Mouse (Mus musculus): ENCODE measurements around the gene Spi1.

Gene Spi1

GRCm38 (mm10) chr2:91125101-91125500 is 42.9 kb downstream of the Spi1 start:
- no peak for DNase-seq (ENCODE audit: low read depth, low spot score)

DNA sequence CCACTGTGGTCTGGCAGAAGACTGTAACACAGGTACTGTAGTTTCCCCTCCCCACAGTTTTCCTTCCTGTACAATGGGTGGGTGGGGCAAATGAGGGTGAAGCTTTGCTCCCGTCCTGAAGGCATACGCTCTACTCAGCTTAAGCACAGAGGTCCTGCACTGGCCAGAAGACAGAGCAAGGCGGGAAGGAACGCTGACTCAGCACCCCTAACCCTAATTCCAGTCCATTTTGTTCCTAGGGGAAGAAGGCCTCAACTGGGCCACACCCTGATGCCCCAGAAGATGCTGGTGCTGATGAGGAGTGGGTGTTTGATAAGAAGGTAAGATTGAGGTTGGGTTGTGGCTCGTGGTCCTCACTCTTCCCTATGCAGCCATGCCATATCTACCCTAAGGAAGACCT is 46.6 kb downstream of the Spi1 start:
- DNase-seq (ENCODE audit: low read depth, low spot score) = no peak

DNA sequence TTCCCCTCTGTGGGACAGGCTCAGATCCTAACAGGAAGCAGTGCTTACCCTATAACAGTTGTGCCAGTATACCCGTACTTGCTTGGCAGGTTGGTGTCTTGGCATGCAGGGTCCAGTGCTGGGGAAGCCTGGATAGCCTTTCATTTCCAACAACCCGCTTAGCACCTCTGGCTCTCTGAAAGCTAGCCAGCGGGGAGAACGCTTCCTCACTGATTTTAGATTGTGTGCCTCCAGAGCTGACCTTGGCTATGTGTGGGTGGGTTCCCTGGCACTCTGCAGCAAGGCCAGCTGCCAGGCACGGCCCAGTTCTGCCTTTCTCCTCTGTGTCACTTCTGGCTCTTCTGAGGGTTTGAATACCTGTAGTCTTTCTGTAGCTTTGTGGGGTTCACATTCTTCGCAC is 47.9 kb downstream of the Spi1 start:
- no peak for DNase-seq (ENCODE audit: low read depth, low spot score)

DNA sequence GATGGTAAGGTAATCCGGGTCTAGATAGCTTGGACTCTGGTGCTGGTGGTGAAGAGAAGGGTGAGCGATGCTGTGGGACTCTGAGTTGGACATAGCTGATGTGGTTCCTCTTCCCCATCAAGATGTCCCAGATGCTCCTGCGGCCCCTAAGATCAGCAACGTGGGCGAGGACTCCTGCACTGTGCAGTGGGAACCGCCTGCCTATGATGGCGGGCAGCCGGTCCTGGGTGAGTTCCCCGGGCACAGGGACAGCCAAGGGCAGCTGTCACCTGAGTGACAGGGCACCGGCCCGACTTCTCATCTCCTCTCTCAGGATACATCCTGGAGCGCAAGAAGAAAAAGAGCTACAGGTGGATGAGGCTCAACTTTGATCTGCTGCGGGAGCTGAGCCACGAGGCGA is 49.1 kb downstream of the Spi1 start:
- DNase-seq (ENCODE audit: low read depth, low spot score) = no peak

GRCm38 (mm10) chr2:91132035-91132434 is 49.8 kb downstream of the Spi1 start:
- no peak for DNase-seq (ENCODE audit: low read depth, low spot score)

DNA sequence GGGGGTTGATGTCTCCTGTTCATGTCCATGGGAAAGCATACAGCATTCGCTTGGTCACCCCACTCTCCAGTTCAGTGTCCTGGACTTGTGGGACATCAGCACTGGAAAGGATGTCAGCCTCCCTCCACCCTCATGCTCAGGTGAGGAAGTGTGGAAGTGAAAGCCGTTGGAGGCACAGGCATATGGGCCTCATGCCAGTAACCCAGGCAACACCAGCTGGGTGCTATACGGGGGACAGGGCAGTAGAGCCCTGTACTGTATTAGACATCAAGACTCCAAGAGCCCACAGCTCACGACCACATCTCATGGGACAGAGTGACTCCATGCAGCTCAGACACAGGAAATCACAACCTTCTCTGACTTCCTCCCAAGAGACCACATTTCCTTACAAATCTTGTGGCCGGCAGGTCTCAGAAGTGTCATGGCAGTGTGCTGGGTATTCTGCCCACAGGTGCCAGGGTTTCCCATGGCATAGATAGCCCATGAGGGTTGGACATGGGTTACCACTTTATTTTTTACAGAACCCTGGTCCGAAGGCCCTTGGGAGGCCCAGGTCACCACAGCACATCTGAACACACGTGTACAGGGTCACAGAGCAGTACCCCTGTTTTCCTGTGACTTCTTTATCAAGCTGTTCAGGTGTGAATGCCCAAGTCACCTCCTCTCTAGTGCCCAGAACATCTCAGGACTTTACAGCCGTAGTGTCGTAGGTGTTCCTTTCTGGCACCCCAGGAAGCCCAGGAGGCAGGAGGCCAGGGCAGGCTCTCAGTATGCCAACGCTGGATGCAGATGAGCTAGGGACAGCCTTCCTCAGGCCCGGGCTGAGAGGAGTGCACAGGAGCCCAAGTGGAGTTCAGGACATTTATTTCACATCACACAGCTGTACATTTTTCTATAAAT is 54.6 kb downstream of the Spi1 start:
- peak; percentile 66 for DNase-seq (ENCODE audit: low read depth, low spot score)

GRCm38 (mm10) chr2:91137481-91137880 is 55.3 kb downstream of the Spi1 start:
- peak; percentile 24 for DNase-seq (ENCODE audit: low read depth, low spot score)

- no peak for DNase-seq (ENCODE audit: low read depth, low spot score)
Measured at GRCm38 (mm10) chr2:91139311-91139710, 57.1 kb downstream of the Spi1 start.

- no peak for DNase-seq (ENCODE audit: low read depth, low spot score)
Measured at GRCm38 (mm10) chr2:91139764-91140163, 57.6 kb downstream of the Spi1 start.

DNA sequence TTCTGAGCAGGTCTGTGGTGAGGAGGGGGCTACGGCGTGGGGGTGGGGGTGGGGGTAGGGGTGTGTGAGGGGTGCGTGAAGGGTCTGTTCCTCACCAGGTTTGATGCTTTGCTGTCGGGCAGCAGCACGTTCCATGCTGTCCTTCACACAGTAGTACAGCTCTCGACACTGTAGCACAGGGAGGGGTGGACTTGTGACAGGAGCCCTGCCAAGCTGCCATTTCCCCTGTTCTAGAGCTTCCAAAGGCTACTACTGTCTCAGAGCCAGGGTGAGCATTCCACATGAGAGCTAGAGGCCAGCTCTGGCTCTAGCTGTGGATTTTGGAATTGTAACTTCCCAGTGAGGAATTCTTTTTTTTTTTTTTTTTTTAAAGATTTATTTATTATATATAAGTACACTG is 60.7 kb downstream of the Spi1 start:
- no peak for DNase-seq (ENCODE audit: low read depth, low spot score)

DNA sequence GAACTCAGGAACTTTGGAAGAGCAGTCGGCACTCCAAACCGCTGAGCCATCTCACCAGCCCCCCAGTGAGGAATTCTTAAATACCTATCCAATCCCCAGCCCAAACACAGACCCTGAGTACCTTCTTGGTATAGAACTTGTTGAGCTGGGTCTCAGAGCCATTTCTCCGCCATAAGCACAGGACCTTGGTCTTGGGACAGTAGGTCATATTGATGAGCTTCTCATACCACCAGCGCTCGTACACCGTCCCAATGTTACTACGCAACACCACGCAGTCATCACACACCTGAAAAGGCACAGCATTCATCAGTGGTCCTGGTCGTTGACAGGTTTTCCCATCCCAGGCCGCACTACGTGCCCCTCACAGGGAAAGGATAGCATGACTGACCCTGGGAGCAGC is 61.2 kb downstream of the Spi1 start:
- DNase-seq (ENCODE audit: low read depth, low spot score) = no peak

GRCm38 (mm10) chr2:91148101-91148500 is 65.9 kb downstream of the Spi1 start:
- DNase-seq (ENCODE audit: low read depth, low spot score) = peak; percentile 35

DNA sequence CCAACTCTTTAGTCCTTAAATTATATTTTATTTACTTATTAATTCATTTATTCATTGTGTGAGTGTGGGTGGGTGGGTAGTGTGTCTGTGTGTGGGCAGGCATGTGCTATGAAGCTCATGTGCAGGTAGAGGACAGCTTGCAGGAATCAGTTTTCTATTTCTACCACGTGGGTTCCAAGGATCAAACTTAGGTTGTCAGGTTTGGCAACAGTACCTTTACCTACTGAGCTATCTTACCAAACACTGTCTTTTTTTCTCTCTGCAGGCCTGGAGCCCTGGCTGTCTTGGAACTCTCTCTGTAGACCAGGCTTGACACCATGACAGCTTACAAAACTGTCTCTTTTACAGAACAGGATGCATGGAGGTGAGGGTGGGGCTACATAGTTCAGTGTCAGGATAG is 69.1 kb downstream of the Spi1 start:
- DNase-seq (ENCODE audit: low read depth, low spot score) = no peak

DNA sequence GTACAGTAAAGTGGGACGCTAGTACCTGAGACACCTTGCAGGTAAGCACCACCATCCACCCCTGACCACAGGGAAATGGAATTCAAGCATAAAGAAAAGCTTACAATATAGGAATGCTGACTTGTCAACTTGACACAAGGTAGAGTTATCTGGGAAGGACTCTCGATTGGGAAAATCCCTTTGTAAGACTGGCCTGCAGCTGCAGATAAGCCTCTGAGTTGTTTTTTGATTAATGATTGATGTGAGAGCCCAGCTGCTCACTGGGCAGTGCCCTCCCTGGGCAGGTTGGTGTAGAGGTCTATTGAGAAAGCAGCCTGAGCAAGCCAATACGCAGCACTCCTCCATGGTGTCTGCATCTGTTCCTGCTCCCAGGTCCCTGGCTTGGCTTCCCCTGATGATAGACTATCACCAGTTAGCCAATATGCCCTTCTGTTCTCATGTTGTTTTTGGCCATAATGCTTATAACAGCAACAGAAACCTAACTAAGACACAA is 70.7 kb downstream of the Spi1 start:
- DNase-seq (ENCODE audit: low read depth, low spot score) = peak; percentile 31

GRCm38 (mm10) chr2:91154091-91154490 is 71.9 kb downstream of the Spi1 start:
- no peak for DNase-seq (ENCODE audit: low read depth, low spot score)

GRCm38 (mm10) chr2:91157002-91157752 is 75.0 kb downstream of the Spi1 start:
- DNase-seq (ENCODE audit: low read depth, low spot score) = no peak

DNA sequence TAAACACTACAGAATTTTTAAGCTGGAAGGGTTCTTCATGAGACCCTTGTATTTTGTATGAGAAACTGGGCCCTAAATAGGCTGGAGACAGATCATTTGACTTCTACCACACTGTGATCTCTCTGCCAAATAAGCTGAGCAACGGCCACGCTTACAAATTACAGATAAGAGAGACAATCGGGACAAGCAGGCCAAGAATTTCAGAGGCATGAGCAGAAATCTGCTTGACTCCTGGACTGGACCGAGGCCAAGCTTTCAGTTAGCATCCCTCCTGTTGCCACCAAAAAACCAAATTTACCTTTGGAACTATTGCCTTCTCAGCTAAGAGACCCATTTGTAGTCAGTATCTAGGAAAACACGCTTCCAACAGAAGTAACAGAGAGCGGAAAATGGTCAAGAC is 78.4 kb downstream of the Spi1 start:
- DNase-seq (ENCODE audit: low read depth, low spot score) = no peak

DNA sequence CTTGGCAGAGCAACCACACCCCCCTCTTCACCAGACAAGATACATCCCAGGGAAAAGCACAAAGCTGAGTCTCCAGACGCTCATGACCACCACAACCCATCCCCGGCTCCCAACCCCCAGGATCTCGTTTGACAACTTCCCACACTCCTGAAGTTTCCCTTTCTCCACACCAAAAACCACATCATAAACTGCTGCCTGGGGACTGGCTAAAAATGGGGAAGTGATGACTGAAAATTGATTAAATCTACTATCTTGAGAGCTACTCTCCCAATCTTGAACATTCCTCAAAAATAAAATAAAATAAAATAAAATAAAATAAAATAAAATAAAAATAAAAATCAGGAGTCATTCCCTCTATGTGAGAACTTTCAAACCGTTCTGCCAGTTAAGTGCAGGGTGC is 80.8 kb downstream of the Spi1 start:
- DNase-seq (ENCODE audit: low read depth, low spot score) = no peak

- DNase-seq (ENCODE audit: low read depth, low spot score) = no peak
Measured at GRCm38 (mm10) chr2:91163532-91163931, 81.3 kb downstream of the Spi1 start.

DNA sequence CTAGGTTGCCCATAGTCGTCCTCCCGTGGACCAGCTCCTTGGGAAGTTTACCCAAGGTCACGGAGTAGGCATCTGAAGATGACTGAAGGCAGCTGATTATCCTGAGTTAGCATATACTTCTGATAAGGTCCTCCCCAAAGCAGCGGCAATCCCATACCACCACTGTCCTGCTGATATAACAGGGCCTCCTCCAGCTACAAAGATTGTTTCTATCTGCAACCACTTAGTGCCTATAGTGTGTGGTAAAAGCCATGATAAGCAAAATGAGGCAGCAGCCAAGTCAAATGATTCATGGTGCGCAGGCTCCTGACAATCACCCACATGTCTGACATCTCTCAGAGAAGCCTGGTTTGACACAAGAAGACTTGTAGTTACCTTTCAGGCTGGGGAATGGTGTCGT is 82.8 kb downstream of the Spi1 start:
- DNase-seq (ENCODE audit: low read depth, low spot score) = peak; percentile 52
